Mouse (Mus musculus): ENCODE data around the gene Olfr586. TPM values are rescaled to one million over a fixed set of nuclear protein-coding genes. Genes with fewer than 3 reads are reported as not detected.

Gene Olfr586
- polyA plus RNA-seq (2012; rRNA removed), result not detected in 2 replicates

- no peak for DNase-seq (ENCODE audit: low read depth, low spot score)
Measured at GRCm38 (mm10) chr7:103125538-103125937, at the start of gene Olfr586. TSS of gene Olfr586 (minus strand) at chr7:103125638.

GRCm38 (mm10) chr7:103169697-103170096 lies 44.3 kb upstream of the Olfr586 start:
- 70% methylated on average over 5 of the region's 5 CpGs for WGBS
- DNase-seq (ENCODE audit: low read depth, low spot score), result no peak

More at GRCm38 (mm10) chr7:103125538-103125937, at the start of gene Olfr586:
- WGBS, result 84% methylated on average over 3 of the region's 3 CpGs

- WGBS, result 38% methylated on average over 2 of the region's 2 CpGs
- DNase-seq (ENCODE audit: low read depth, low spot score), result no peak
Measured at GRCm38 (mm10) chr7:103156256-103156655, 30.8 kb upstream of the Olfr586 start, which contains the start of gene Olfr589. TSS of gene Olfr589 (minus strand) at chr7:103156356.

GRCm38 (mm10) chr7:103140579-103140978 lies 15.1 kb upstream of the Olfr586 start, which contains the start of gene Olfr588-ps1:
TSS of gene Olfr588-ps1 (plus strand) at chr7:103140879.
- 60% methylated on average over 1 of the region's 1 CpGs for WGBS
- no peak for DNase-seq (ENCODE audit: low read depth, low spot score)

- DNase-seq (ENCODE audit: low read depth, low spot score), result no peak
- WGBS, result 44% methylated on average over 3 of the region's 3 CpGs
Measured at GRCm38 (mm10) chr7:103119406-103119805, 6.0 kb downstream of the Olfr586 start.

GRCm38 (mm10) chr7:103097420-103097819 lies 28.0 kb downstream of the Olfr586 start, which contains the start of gene Olfr585:
TSS of gene Olfr585 (plus strand) at chr7:103097720.
- 80% methylated on average over 1 of the region's 1 CpGs for WGBS
- DNase-seq (ENCODE audit: low read depth, low spot score), result no peak

GRCm38 (mm10) chr7:103081585-103081984 lies 43.9 kb downstream of the Olfr586 start, which contains the start of gene Olfr584:
TSS of gene Olfr584 (plus strand) at chr7:103081885.
- WGBS, result 80% methylated on average over 1 of the region's 1 CpGs

More at GRCm38 (mm10) chr7:103081585-103081984, 43.9 kb downstream of the Olfr586 start, which contains the start of gene Olfr584:
- no peak for DNase-seq (ENCODE audit: low read depth, low spot score)

Other genes with a start within 250 kb of the Olfr586 start
- gene Olfr568, start 248.5 kb downstream of the Olfr586 start, polyA plus RNA-seq (2012; rRNA removed), result not detected in 2 replicates
- gene Olfr569, start 234.8 kb downstream of the Olfr586 start, polyA plus RNA-seq (2012; rRNA removed), result not detected in 2 replicates
- not detected in 2 replicates for gene Olfr570, start 231.1 kb downstream of the Olfr586 start, polyA plus RNA-seq (2012; rRNA removed)
- not detected in 2 replicates for gene Olfr571, start 208.1 kb downstream of the Olfr586 start, polyA plus RNA-seq (2012; rRNA removed)
- gene Olfr572, start 201.2 kb downstream of the Olfr586 start, polyA plus RNA-seq (2012; rRNA removed), result not detected in 2 replicates
- gene Olfr573-ps1, start 183.1 kb downstream of the Olfr586 start, polyA plus RNA-seq (2012; rRNA removed), result not detected in 2 replicates
- gene Olfr574, start 177.2 kb downstream of the Olfr586 start, polyA plus RNA-seq (2012; rRNA removed), result not detected in 2 replicates
- not detected in 2 replicates for gene Olfr575, start 166.9 kb downstream of the Olfr586 start, polyA plus RNA-seq (2012; rRNA removed)
- gene Olfr576, start 163.0 kb downstream of the Olfr586 start, polyA plus RNA-seq (2012; rRNA removed), result not detected in 2 replicates
- gene Olfr577, start 149.7 kb downstream of the Olfr586 start, polyA plus RNA-seq (2012; rRNA removed), result not detected in 2 replicates
- gene Olfr578, start 136.3 kb downstream of the Olfr586 start, polyA plus RNA-seq (2012; rRNA removed), result not detected in 2 replicates
- gene Olfr582, start 87.6 kb downstream of the Olfr586 start, polyA plus RNA-seq (2012; rRNA removed), result not detected in 2 replicates
- gene Olfr583, start 74.3 kb downstream of the Olfr586 start, polyA plus RNA-seq (2012; rRNA removed), result not detected in 2 replicates
- gene Olfr584, start 43.8 kb downstream of the Olfr586 start, polyA plus RNA-seq (2012; rRNA removed), result not detected in 2 replicates
- gene Olfr585, start 27.9 kb downstream of the Olfr586 start, polyA plus RNA-seq (2012; rRNA removed), result not detected in 2 replicates
- gene Olfr588-ps1, start 15.2 kb upstream of the Olfr586 start, polyA plus RNA-seq (2012; rRNA removed), result not detected in 2 replicates
- not detected in 2 replicates for gene Olfr589, start 30.7 kb upstream of the Olfr586 start, polyA plus RNA-seq (2012; rRNA removed)
- not detected in 2 replicates for gene Olfr591, start 52.7 kb upstream of the Olfr586 start, polyA plus RNA-seq (2012; rRNA removed)
- gene Olfr592, start 59.2 kb upstream of the Olfr586 start, polyA plus RNA-seq (2012; rRNA removed), result not detected in 2 replicates
- gene Olfr593, start 86.2 kb upstream of the Olfr586 start, polyA plus RNA-seq (2012; rRNA removed), result not detected in 2 replicates
- gene Olfr594, start 91.4 kb upstream of the Olfr586 start, polyA plus RNA-seq (2012; rRNA removed), result not detected in 2 replicates
- not detected in 2 replicates for gene Usp17ld, start 126.9 kb upstream of the Olfr586 start, polyA plus RNA-seq (2012; rRNA removed)
- gene Olfr596, start 180.0 kb upstream of the Olfr586 start, polyA plus RNA-seq (2012; rRNA removed), result not detected in 2 replicates
- not detected in 2 replicates for gene Olfr597, start 190.7 kb upstream of the Olfr586 start, polyA plus RNA-seq (2012; rRNA removed)
- gene Olfr598, start 197.9 kb upstream of the Olfr586 start, polyA plus RNA-seq (2012; rRNA removed), result not detected in 2 replicates
- not detected in 2 replicates for gene Olfr599, start 210.3 kb upstream of the Olfr586 start, polyA plus RNA-seq (2012; rRNA removed)
- not detected in 2 replicates for gene Olfr600, start 224.0 kb upstream of the Olfr586 start, polyA plus RNA-seq (2012; rRNA removed)
- not detected in 2 replicates for gene Olfr601, start 237.0 kb upstream of the Olfr586 start, polyA plus RNA-seq (2012; rRNA removed)